Mouse (Mus musculus): ENCODE measurements around the gene Fbxl21. TPM values are rescaled to one million over a fixed set of nuclear protein-coding genes. Genes with fewer than 3 reads are reported as not detected.

Fbxl21 gene
- polyA plus RNA-seq, 1 experiment: 2.1 TPM

DNA sequence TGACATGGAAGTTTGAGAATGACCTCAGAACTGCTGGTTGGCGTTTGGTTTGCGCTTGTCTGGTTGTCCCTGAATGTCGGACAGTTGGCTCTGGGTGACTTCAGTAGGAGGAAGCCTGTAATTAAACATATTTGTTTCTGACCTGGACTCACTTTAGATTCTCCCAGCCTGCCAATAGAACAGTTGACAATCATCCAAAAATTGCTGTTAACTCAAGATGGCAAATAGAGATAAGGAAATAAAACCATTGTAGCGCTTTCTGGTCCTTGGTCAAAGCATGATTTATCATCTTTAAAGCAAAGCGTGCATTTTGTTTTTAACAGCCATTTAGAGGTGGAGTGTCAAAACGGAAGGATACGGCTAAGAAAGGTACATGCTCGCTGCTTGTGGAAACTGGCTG is 49.4 kb downstream of the Fbxl21 start:
- no peak for TF ChIP-seq CTCF (IDR thresholded peaks at IDR 0.05; ENCODE audit: low read depth, low read length)
- no peak for TF ChIP-seq POLR2A (IDR thresholded peaks at IDR 0.05; ENCODE audit: borderline replicate concordance, low read depth, low read length)
- Histone ChIP-seq H3K4me1 (ENCODE audit: control insufficient read depth, insufficient read depth, low read length) (no peaks in the 10 kb centered on the region), H3K27ac (ENCODE audit: insufficient read depth, low read depth, low read length) (no peak overlapping the region), H3K4me3 (ENCODE audit: insufficient read depth, low read length) (no peak overlapping the region)

DNA sequence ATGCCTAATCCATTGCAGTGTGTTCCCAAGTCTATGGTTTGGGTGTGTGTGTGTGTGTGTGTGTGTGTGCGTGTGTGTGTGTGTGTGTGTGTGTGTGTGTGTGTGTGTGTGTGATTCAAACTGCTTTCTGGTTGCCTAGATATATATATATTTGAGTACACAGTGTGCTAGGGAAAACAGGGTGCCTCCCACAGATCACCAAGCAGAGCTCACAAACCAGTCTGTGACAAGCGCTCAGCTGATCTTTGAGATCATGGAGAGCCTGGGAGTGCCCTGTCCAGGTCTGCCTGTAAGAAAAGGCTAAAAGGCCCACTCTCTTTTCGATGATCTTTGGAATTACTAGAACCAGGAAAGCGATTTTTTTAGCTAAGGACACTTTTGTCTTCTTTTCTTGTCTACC is 52.8 kb downstream of the Fbxl21 start:
- TF ChIP-seq POLR2A (IDR thresholded peaks at IDR 0.05; ENCODE audit: borderline replicate concordance, low read depth, low read length) (no peak), CTCF (IDR thresholded peaks at IDR 0.05; ENCODE audit: low read depth, low read length) (no peak)
- Histone ChIP-seq H3K27ac (ENCODE audit: insufficient read depth, low read depth, low read length) (no peak overlapping the region), H3K4me3 (ENCODE audit: insufficient read depth, low read length) (no peak overlapping the region), H3K4me1 (ENCODE audit: control insufficient read depth, insufficient read depth, low read length) (no peaks in the 10 kb centered on the region)

DNA sequence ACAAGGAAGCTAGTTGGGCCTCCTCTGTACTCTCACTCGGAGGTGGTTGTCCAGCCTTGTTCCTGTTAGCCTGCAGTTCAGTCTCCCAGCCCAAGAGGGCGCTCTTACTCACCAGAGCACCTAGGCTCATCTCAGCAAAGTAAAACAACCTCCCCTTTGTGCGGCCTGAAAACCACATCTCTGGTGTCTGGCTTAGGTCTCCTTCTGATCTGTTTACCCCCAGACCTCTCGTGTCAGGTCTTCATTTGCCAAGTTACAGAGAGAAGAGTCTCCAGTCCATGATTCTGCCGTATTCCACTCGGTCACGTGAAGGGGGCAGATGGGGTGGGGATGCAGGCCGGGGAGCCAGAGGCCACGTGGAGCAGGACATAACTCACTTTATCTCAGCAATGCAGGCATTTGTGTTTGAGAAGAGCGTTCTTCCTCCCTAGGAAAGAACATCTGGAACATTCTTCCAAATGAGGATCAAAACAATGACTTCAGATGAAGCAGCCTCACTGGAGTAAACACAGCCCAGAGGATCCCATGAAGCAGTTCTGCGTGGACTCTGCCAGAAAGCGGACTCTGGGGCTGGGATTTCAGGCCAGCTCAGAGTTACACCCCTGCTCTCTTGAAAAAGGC is 53.5 kb downstream of the Fbxl21 start:
- TF ChIP-seq CTCF (IDR thresholded peaks at IDR 0.05; ENCODE audit: low read depth, low read length): peak; percentile 81
- TF ChIP-seq POLR2A (IDR thresholded peaks at IDR 0.05; ENCODE audit: borderline replicate concordance, low read depth, low read length): no peak
- no peak overlapping the region for H3K27ac ChIP-seq (ENCODE audit: insufficient read depth, low read depth, low read length)
- H3K4me1 ChIP-seq (ENCODE audit: control insufficient read depth, insufficient read depth, low read length): no peaks in the 10 kb centered on the region
- H3K4me3 ChIP-seq (ENCODE audit: insufficient read depth, low read length): no peak overlapping the region

GRCm38 (mm10) chr13:56578097-56578496 is 55.8 kb downstream of the Fbxl21 start:
- H3K4me3 ChIP-seq (ENCODE audit: insufficient read depth, low read length): no peak overlapping the region
- TF ChIP-seq POLR2A (IDR thresholded peaks at IDR 0.05; ENCODE audit: borderline replicate concordance, low read depth, low read length) (no peak), CTCF (IDR thresholded peaks at IDR 0.05; ENCODE audit: low read depth, low read length) (no peak)
- H3K27ac ChIP-seq (ENCODE audit: insufficient read depth, low read depth, low read length): no peak overlapping the region

GRCm38 (mm10) chr13:56580450-56580849 is 58.2 kb downstream of the Fbxl21 start:
- no peak overlapping the region for H3K27ac ChIP-seq (ENCODE audit: insufficient read depth, low read depth, low read length)
- TF ChIP-seq POLR2A (IDR thresholded peaks at IDR 0.05; ENCODE audit: borderline replicate concordance, low read depth, low read length) (no peak), CTCF (IDR thresholded peaks at IDR 0.05; ENCODE audit: low read depth, low read length) (no peak)
- no peak overlapping the region for H3K4me3 ChIP-seq (ENCODE audit: insufficient read depth, low read length)
- peaks cover 12% of the 10 kb centered on the region for H3K4me1 ChIP-seq (ENCODE audit: control insufficient read depth, insufficient read depth, low read length)

More at GRCm38 (mm10) chr13:56578097-56578496, 55.8 kb downstream of the Fbxl21 start:
- H3K4me1 ChIP-seq (ENCODE audit: control insufficient read depth, insufficient read depth, low read length): peaks cover 12% of the 10 kb centered on the region

DNA sequence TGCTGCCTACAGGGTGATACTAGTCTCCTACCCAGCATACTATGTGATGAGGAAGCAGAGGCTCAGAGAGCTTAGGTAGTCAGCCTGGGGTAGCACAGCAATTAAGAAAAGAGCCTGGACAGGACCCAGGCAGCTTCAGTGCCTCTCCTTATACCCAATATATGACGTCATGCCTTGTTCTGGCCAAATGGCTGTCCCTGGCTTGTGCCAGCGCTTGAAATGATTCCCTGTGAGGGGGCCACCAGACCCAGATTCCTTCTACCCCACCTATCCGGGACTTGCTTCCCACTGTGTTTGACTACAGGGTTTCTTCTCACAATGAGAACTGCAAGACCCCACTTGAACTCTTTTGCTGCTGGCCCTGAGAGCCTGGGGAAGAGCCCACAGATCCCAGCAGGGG is 59.2 kb downstream of the Fbxl21 start:
- Histone ChIP-seq H3K4me1 (ENCODE audit: control insufficient read depth, insufficient read depth, low read length) (peaks cover 12% of the 10 kb centered on the region), H3K27ac (ENCODE audit: insufficient read depth, low read depth, low read length) (no peak overlapping the region), H3K4me3 (ENCODE audit: insufficient read depth, low read length) (no peak overlapping the region)
- TF ChIP-seq CTCF (IDR thresholded peaks at IDR 0.05; ENCODE audit: low read depth, low read length) (no peak), POLR2A (IDR thresholded peaks at IDR 0.05; ENCODE audit: borderline replicate concordance, low read depth, low read length) (no peak)

- H3K4me1 ChIP-seq (ENCODE audit: control insufficient read depth, insufficient read depth, low read length): peaks cover 12% of the 10 kb centered on the region
- TF ChIP-seq CTCF (IDR thresholded peaks at IDR 0.05; ENCODE audit: low read depth, low read length) (no peak), POLR2A (IDR thresholded peaks at IDR 0.05; ENCODE audit: borderline replicate concordance, low read depth, low read length) (no peak)
- H3K27ac ChIP-seq (ENCODE audit: insufficient read depth, low read depth, low read length): peak overlapping the region; percentile 30
- no peak overlapping the region; the same call in 1 of the 2 replicates for H3K4me3 ChIP-seq (ENCODE audit: insufficient read depth, low read length)
Measured at GRCm38 (mm10) chr13:56581961-56582434, 59.7 kb downstream of the Fbxl21 start.

DNA sequence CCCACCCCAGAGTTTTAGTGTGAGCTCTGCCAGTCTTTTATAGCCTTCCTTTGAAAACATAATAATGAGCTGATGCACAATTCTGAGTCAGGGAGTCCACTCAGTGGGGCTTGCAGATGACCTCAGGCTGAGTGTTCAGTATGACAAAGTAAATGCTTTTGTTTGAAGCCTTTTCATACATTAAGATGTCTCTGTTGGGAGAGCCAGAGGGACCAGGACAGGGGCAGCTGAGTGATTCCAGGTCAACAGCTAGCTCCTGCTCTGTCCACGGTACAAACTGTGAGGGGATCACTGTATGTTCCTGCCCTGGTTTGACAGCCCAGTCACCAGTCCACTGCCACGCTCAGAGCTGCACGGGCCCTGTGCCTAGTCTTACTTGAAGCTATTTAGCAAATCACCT is 60.4 kb downstream of the Fbxl21 start:
- H3K4me1 ChIP-seq (ENCODE audit: control insufficient read depth, insufficient read depth, low read length): peaks cover 12% of the 10 kb centered on the region
- H3K4me3 ChIP-seq (ENCODE audit: insufficient read depth, low read length): no peak overlapping the region
- H3K27ac ChIP-seq (ENCODE audit: insufficient read depth, low read depth, low read length): no peak overlapping the region
- no peak for TF ChIP-seq CTCF (IDR thresholded peaks at IDR 0.05; ENCODE audit: low read depth, low read length)
- no peak for TF ChIP-seq POLR2A (IDR thresholded peaks at IDR 0.05; ENCODE audit: borderline replicate concordance, low read depth, low read length)

DNA sequence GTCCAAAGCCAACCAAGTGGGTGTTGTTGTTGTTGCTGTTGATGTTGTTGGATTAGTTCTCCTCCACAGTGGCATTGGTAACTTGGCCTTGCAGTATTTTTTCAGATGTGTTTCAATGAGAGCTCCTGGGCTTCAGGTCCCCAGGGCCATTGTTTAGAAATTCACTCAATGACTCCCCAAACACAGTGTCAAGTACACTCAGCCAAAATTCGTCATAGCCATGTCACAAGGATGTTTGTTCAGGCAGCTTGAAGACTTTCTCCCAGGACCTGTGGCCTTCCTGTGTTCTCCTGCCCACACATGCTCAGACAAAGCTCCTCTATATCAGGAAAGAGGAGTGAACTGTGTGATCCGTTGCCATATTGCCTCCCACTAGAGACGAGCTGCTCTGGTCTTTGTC is 63.8 kb downstream of the Fbxl21 start:
- Histone ChIP-seq H3K27ac (ENCODE audit: insufficient read depth, low read depth, low read length) (no peak overlapping the region), H3K4me3 (ENCODE audit: insufficient read depth, low read length) (no peak overlapping the region), H3K4me1 (ENCODE audit: control insufficient read depth, insufficient read depth, low read length) (peaks cover 12% of the 10 kb centered on the region)
- TF ChIP-seq CTCF (IDR thresholded peaks at IDR 0.05; ENCODE audit: low read depth, low read length) (no peak), POLR2A (IDR thresholded peaks at IDR 0.05; ENCODE audit: borderline replicate concordance, low read depth, low read length) (no peak)

Other genes starting within 250 kb of the Fbxl21 start
- gene Cxcl14, start 225.9 kb upstream of the Fbxl21 start, polyA plus RNA-seq (2012; ENCODE audit: insufficient read depth, insufficient read length, missing spikeins): 0.73 and 1.5 TPM in 2 replicates
- not detected in 2 replicates for gene Gm3045, start 95.9 kb upstream of the Fbxl21 start, polyA plus RNA-seq (2012; ENCODE audit: insufficient read depth, insufficient read length, missing spikeins)
- gene Slc25a48, start 84.1 kb upstream of the Fbxl21 start, polyA plus RNA-seq (2012; ENCODE audit: insufficient read depth, insufficient read length, missing spikeins): not detected in 2 replicates
- not detected in 2 replicates for gene Il9, start 40.2 kb upstream of the Fbxl21 start, polyA plus RNA-seq (2012; ENCODE audit: insufficient read depth, insufficient read length, missing spikeins)
- not detected in 2 replicates for gene Lect2, start 26.0 kb downstream of the Fbxl21 start, polyA plus RNA-seq (2012; ENCODE audit: insufficient read depth, insufficient read length, missing spikeins)
- 386 and 398 TPM in 2 replicates for gene Tgfbi, start 87.1 kb downstream of the Fbxl21 start, polyA plus RNA-seq (2012; ENCODE audit: insufficient read depth, insufficient read length, missing spikeins)
- gene Smad5, start 180.5 kb downstream of the Fbxl21 start, polyA plus RNA-seq (2012; ENCODE audit: insufficient read depth, insufficient read length, missing spikeins): 10.2 and 11.5 TPM in 2 replicates
- not detected in 2 replicates for gene Gm45623, start 231.4 kb downstream of the Fbxl21 start, polyA plus RNA-seq (2012; ENCODE audit: insufficient read depth, insufficient read length, missing spikeins)

All from bone marrow macrophage, adult 2 months (primary cell).